Comparison of ENCODE assay signal across 8 mouse cellular contexts in the genomic region with DNA sequence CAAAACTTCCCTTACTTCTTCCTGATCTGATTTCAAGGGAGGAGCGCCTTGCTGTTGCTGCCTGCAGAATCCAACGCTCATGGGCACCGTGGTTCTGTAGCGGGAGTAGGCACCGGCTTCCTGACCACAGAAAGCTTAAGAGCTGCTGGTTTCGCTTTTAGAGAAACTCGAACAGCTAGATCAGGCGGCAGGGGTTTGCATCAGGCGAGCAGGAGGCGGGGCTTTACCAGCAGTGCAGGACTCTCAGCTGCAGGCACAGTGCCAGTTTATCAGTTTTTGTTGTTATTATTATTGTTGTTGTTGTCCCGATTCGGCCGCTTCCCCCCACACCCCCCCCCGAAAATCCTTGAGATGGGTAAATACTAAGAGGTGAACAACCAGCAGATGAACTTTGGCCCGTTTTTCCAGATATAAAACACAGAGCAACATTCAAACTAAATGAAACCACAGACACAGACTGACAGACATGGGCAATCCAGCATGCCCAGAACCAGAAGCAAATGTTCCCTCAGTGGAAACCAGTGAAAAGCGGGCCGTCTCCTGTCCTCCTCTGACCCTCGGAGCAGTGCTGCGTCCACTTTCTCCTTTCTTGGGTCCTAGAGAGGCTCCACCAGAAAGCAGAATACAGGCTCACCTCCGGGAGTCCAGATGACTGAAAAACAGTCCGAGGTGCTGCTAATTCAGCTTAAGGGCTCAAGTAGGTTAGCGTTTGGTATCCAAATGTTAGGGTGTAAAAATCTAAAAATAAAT. TPM values are rescaled to one million over a fixed set of nuclear protein-coding genes. Genes with fewer than 3 reads are reported as not detected.
DNase-seq lines count a peak whose midpoint lies in the region; ATAC-seq lines count a peak whose summit lies in the region.

Apobec1 (minus strand) TSS at position 203 of the 750 bp plus-strand sequence.

- no peaks in the 10 kb centered on the region for H3K36me3 ChIP-seq in intestine, embryonic 14.5 days (ENCODE audit: control insufficient read depth, insufficient read depth, low read length)

- H3K27me3 ChIP-seq in intestine, embryonic 14.5 days (replicated peaks; ENCODE audit: control insufficient read depth, insufficient read depth, low read length): no peaks in the 10 kb centered on the region

- no peaks in the 10 kb centered on the region for H3K9me3 ChIP-seq in intestine, embryonic 14.5 days (ENCODE audit: control insufficient read depth, low read length)

- peak within 1 kb of the TSS; percentile 40 for H3K4me3 ChIP-seq in intestine, embryonic 14.5 days (ENCODE audit: low read depth, low read length)

- 4% methylated on average over 22 of the region's 22 CpGs for WGBS in intestine, embryonic 14.5 days

- H3K27ac ChIP-seq in intestine, embryonic 14.5 days (ENCODE audit: low read depth): peak within 1 kb of the TSS; percentile 64; the same call in 1 of the 2 replicates

- ATAC-seq in intestine, embryonic 14.5 days (replicated peaks; ENCODE audit: low FRiP score, low TSS enrichment, low read depth): peak; percentile 80
- ATAC-seq in megakaryocyte-erythroid progenitor cell, adult 5-6 weeks (replicated peaks; ENCODE audit: low FRiP score, low TSS enrichment, poor library complexity, severe bottlenecking): peak; percentile 88

- peak within 1 kb of the TSS; percentile 45 for H3K9ac ChIP-seq in intestine, embryonic 14.5 days (ENCODE audit: low read length)

- intact Hi-C loops in left cerebral cortex, postnatal 14 days (cut with DNase I): no loop called here

- peak; percentile 87 to 94 for DNase-seq in adrenal gland, adult (ENCODE audit: inconsistent age in 2 of 2, low spot score in 1 of 2)
- peak; percentile 82 for DNase-seq in embryo, embryonic 11 days
- peak; percentile 60 for DNase-seq in gastrocnemius, postnatal 25 days
- peak; percentile 82 for DNase-seq in intestine, embryonic 14.5 days (ENCODE audit: low spot score)
- peak; percentile 39 to 55 for DNase-seq in left cerebral cortex, postnatal 14 days (ENCODE audit: low spot score in 2 of 2)
- DNase-seq in right cerebral cortex, postnatal 25 days: peak; percentile 26
- DNase-seq in yolk sac, embryonic 10.5 days (ENCODE audit: low spot score): peak; percentile 58

- H3K4me1 ChIP-seq in intestine, embryonic 14.5 days (replicated peaks; ENCODE audit: control insufficient read depth, insufficient read depth, low read length): no peaks in the 10 kb centered on the region

- peak within 1 kb of the TSS; percentile 63 for H3K4me2 ChIP-seq in intestine, embryonic 14.5 days (ENCODE audit: low read length)

RNA-seq across cellular contexts. Expression of gene Apobec1, which starts in this region (rescaled TPM):
- 1 to 10 TPM; 1.8 to 1.9 TPM for total RNA-seq in gastrocnemius, postnatal 25 days (2021)
- polyA plus RNA-seq in intestine, embryonic 14.5 days (2014; fragmentation: Nextera tagmentation; extraction: Ambion mirVana): 2.8 and 3.4 TPM in 2 replicates
- total RNA-seq in left cerebral cortex, postnatal 14 days (2021): 1 to 10 TPM; 1.5 to 2.4 TPM
- total RNA-seq in megakaryocyte-erythroid progenitor cell, adult 5-6 weeks (2014; fragmentation: Nextera tagmentation): 11.5 and 30.2 TPM in 2 replicates
- 3.1 and 6.2 TPM in 2 replicates for total RNA-seq in megakaryocyte-erythroid progenitor cell, adult 5-6 weeks (2017)

Comparison
In these comparisons a context has a peak if more than half of its experiments do, and no peak if none do; other contexts are left out.
1. Peak in every context shown above with its lines: DNase-seq, ATAC-seq, H3K4me3 ChIP-seq and H3K27ac ChIP-seq.
2. DNase-seq: peak in every context shown above with its lines; median percentile 90 in adrenal gland, adult; 82 in embryo, embryonic 11 days; 82 in intestine, embryonic 14.5 days; 60 in gastrocnemius, postnatal 25 days; 58 in yolk sac, embryonic 10.5 days; 47 in left cerebral cortex, postnatal 14 days; 26 in right cerebral cortex, postnatal 25 days.